Mouse (Mus musculus): ENCODE measurements around the gene Uhrf1.
A peak's percentile ranks its signal among the peaks of the same experiment; 100 is the strongest.

The Uhrf1 gene

GRCm38 (mm10) chr17:56300186-56300585 lies 2.9 kb upstream of the Uhrf1 start, which contains the start of gene Arrdc5:
TSS of gene Arrdc5 (minus strand) at chr17:56300286.
- DNase-seq (ENCODE audit: low spot score) = no peak

DNA sequence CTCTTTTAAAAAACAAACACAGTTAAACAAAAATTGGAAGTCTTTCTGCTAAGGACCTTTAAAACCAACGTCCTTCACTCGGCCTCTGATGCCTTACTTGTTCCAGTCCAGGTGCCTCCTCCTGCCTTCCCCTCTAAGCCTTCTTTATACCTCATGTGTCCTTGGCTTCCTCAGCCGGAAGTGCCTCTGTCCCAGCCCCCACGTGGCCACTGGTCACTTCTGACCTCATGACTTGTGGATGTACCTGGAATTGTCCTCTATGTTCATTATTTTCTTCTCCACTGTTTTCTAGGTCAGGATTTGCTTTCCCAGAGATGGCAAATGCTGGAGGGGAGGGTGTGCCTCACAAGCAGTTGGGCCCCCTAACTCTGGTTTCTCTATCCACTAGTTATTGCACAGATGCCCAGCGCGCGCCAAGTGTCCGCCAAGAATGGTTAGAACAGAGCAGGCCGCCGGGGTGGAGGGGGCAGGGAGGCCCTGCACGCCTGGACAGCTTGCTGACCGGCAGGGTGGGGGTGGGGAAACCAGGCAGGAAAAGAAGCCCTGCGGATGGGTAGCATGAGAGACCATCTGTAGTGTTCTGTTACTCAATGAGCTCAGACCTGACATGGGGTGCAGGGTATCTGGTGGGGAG lies 641 bp upstream of the Uhrf1 start:
- DNase-seq (ENCODE audit: low spot score) = peak; percentile 73

GRCm38 (mm10) chr17:56303847-56304586 lies 896 bp downstream of the Uhrf1 start:
- DNase-seq (ENCODE audit: low spot score) = peak; percentile 98

DNA sequence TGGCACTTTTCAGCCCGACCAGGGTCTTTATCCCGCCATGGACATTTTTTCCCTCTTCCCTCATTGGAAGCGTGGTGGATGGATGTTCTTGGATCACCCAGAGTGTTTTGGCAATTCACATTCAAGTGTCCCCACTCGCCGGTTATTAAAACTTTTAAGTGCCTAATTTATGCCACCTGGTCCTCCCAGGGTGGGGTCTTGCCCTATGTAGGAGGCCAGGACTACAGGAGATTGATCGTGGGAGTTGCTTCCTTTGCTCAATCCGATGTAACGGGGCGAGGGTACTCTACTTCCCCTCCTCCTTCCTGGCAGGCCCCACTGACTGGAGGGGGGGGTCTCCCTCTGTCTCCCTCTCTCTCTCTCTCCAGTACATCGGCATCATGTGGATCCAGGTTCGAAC lies 1.6 kb downstream of the Uhrf1 start:
- no peak for DNase-seq (ENCODE audit: low spot score)

DNA sequence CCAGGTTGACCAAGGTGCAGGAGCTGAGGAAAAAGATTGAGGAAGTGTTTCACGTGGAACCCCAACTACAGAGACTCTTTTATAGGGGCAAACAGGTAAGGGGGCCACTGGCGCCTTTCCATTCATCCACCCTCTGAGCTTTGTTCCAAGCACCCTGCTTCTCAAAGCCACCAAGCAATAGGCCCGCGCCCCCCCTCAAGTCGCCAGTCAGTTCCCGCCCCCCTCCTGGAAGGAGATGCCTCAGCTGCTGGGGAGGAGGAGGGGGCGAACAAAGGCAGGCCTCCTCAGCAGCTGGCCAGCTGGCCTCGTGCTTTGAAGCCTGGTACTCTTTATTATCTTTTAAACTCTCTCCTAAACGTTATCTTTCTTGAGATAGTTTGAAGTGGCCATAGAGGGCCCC lies 2.0 kb downstream of the Uhrf1 start:
- DNase-seq (ENCODE audit: low spot score) = no peak

DNA sequence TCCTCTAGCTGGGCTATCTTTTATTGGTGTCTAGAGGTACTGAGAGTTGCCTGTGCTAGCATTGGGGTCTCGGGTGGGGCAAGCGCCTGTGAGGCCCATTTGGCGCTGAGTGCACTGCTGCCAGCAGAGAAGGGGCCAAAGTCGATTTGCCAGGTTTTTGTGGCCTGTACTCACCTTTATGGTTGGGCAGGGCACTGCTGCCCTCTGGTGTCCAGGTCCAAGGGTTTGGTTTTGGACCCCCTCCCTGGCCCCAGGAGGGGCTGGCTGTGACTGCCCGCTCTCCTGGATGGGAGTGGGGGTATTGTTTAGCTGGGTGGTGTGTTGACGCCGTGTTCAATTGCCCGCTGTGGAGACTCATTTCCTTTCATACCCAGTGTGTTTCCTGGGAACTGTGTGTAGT lies 2.7 kb downstream of the Uhrf1 start:
- peak; percentile 32 for DNase-seq (ENCODE audit: low spot score)

GRCm38 (mm10) chr17:56308088-56308487 lies 5.0 kb downstream of the Uhrf1 start:
- DNase-seq (ENCODE audit: low spot score) = no peak

DNA sequence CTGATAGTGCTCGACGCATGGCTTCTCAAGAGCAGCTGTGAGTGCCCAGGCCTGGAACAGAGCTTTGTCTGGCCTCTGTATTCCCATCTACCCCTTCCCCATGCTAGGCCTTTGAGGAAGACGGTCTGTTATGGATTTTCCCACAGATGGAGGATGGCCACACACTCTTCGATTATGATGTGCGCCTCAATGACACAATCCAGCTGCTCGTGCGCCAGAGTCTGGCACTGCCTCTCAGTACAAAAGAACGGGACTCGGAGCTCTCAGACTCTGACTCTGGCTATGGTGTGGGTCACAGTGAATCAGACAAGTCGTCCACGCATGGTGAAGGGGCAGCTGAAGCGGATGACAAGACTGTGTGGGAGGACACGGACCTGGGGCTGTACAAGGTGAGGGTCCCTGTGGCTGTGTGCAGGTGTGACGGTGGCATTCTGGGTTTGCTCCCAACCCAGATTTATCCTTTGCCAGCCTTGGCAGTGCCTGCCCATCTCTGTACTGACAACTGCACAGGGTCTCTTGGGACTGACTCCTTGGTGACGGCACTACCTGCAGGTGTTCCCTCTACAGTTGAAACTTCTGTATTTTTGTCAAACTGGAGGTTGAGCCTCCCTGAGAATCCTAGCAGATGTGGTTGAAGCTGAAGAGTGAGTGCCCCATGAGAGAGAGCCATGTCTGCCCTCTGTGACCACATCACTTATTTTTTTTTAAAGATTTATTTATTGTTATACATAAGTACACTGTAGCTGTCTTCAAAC lies 6.2 kb downstream of the Uhrf1 start:
- DNase-seq (ENCODE audit: low spot score) = no peak

DNA sequence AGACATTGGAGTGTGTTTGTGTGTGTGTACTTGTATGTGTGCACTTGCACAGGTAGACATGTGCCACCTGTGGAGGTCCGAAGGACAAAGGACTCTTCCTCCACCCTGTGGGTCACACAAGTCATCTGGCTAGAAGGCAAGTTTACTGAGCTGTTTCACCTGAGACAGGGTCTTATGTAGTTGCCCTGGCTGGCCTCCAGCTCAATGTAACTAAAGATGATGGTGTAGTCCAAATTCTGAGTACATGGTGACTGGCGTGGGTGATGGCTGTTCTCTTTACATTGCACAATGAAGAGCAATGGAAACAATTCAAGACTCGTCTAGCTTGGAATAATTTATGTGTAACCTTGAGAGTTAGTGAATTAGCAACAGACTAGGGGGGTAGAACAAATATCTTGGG lies 21.3 kb downstream of the Uhrf1 start:
- DNase-seq (ENCODE audit: low spot score) = no peak

- DNase-seq (ENCODE audit: low spot score) = peak; percentile 99
Measured at GRCm38 (mm10) chr17:56325450-56326152, 22.5 kb downstream of the Uhrf1 start, which contains the start of gene Kdm4b. TSS of gene Kdm4b (plus strand) at chr17:56326062.

DNA sequence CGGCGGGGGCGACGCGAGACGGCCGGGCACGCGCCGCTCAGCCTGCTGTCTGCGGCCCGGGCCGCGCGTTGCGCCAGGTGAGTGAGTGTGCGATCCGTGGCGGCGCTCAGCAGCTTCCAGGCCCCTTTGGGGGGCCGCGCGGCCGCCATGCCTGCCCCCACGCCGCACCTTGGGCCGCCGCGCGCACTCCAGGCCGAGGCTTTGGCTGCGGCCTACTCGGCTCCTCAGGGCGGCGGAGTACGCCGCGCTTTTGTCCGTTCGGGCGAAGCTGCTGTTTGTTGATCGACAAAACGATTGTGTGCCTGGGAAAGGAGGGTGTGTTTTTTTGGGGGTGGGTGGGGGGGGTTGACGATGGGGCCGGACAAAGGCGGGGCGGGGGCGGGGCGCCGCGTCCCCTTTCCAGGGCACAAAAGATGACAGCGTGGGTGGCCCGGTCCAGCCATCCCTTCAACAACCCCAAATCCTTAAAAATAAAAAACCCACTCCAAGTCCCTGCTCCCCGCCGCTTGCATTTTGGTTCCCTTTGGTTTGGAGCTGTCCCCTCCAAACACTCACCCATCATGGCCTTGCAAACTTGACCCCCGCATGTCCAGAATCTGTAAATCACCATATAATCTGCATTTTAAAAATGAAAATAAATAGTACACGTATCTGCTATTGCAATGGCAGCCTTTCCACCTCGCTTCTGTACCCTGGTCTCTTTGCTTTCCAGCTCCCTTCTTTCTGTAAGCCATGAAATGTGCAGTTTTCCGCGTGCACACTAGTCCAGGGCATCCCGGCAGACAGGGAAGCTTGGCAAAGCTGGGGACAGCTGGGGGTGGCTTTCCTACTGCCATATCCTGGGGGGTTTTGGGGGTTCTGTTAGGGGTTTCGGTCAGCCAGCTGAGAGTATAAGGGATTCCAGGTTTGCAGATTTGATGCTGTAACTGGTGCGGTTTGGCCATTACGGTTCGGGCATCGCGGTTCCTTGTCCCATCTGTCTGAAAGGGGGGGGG lies 23.3 kb downstream of the Uhrf1 start:
- peak; percentile 49 for DNase-seq (ENCODE audit: low spot score)

GRCm38 (mm10) chr17:56329267-56329666 lies 26.1 kb downstream of the Uhrf1 start:
- DNase-seq (ENCODE audit: low spot score) = no peak

DNA sequence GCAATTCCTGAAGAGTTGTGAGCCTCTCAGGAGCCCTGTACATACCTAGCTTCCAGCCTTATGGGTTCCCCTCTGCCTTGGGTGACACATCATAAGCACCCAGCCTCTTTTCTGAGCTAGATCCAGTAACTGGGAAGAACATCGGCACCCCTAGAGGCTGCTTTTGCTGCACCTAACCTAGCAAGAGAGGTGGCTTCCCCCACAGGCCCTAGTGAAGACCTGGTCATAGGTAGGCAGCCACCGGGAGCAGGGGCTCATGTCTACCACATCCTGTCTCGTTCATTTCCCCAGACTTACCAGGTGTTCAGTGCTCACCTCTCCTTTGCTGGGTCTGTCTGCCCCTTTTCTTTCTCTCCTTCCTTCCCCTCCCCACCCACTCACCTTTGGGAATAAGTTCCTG lies 27.2 kb downstream of the Uhrf1 start:
- DNase-seq (ENCODE audit: low spot score) = no peak

DNA sequence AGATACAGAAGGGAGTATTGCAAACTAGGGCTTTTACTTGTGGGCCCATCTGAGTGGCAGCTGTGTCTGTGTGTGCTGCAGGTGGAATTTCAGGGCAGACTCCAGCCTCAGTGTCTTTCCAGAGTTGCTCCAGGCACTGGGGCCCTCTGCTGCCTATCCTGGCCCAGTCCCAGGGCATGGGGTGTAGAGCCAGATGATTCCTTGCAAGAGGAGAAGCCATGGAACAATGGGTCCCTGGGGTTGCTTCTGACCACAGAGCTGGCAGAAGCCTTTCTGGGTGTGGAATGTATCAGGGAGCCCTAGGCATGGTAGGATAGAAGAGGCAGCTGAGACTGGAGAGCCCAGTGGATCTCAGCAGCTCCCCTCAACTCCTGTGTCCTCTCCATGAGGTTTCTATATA lies 28.1 kb downstream of the Uhrf1 start:
- DNase-seq (ENCODE audit: low spot score) = no peak

GRCm38 (mm10) chr17:56332987-56333386 lies 29.9 kb downstream of the Uhrf1 start:
- peak; percentile 42 for DNase-seq (ENCODE audit: low spot score)

DNA sequence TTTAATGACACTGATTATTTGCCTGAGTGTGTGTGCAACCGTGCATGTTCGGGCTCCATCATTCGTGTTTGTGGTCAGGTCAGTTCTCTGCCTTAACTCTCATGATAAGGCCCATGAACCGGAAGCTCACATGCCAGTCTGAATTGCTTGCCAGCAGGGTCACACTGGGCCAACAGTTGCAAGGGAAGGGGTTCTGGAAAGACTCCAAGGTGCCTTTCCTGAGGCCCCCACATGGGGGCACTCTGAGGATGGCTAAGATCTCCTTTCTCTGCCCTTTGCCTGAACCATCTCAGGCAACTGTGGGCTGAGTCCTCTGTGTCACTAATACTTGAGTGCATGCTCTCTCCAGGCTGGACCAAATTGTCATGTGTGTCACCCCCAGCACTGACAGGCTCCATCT lies 34.1 kb downstream of the Uhrf1 start:
- DNase-seq (ENCODE audit: low spot score) = peak; percentile 82

- no peak for DNase-seq (ENCODE audit: low spot score)
Measured at GRCm38 (mm10) chr17:56337791-56338190, 34.7 kb downstream of the Uhrf1 start.

- DNase-seq (ENCODE audit: low spot score) = peak; percentile 62
Measured at GRCm38 (mm10) chr17:56338909-56339308, 35.8 kb downstream of the Uhrf1 start.

DNA sequence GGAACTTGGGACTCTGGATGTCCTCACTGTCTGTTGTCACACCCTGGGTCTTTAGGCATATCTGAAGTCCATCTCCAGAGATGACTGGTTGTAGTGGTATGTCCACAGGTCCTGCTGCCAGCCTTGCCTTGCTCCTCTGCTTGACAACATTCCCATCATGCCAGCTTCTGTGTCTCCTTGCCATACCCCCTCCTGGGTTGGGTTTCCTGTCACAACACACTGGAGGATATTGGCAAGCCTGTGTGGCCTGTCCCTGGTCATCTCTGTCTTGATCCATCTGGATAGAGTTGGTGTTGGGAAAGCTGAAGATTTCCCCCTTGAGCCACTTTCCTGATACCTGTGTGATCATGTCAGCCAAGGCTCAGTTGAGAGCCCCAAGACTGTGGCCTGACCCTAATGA lies 37.6 kb downstream of the Uhrf1 start:
- DNase-seq (ENCODE audit: low spot score) = no peak

- DNase-seq (ENCODE audit: low spot score) = no peak
Measured at GRCm38 (mm10) chr17:56343466-56343865, 40.3 kb downstream of the Uhrf1 start.

DNA sequence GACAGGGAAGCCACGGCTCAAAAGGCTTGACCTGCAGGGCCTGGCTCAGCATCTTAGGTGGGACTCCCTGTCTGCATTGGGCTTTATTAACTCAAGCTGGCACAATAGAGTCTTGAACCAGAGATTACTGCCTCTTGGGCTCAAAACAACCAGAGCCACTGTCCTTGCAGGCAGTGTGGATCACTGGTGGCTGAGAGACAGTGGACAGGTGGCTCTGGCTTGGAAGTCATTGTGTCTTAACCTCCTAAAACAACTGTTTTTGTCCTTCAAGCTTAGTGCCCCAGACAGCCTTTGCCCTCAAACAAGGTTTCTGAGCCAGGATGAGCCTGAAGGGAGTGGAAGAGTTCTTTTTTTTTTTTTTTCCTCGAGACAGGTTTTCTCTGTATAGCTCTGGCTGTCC lies 42.2 kb downstream of the Uhrf1 start:
- no peak for DNase-seq (ENCODE audit: low spot score)
